Comparison of ENCODE assay signal across 19 mouse cellular contexts in genomic region chr2:29196844-29197243, GRCm38 (mm10). TPM values are rescaled to one million over a fixed set of nuclear protein-coding genes. Genes with fewer than 3 reads are reported as not detected.
DNase-seq lines count a peak whose midpoint lies in the region; ATAC-seq lines count a peak whose summit lies in the region.
"Had no signal": no experiment of that assay in that cellular context is flagged by ENCODE, and none has a peak within 500 bp of the region (broad histone marks: within the 10 kb centered on the region; RNA-seq: fewer than 3 reads in every experiment).

No protein-coding gene starts in this region.

- no peak overlapping the region for H3K9ac ChIP-seq in midbrain, embryonic 11.5 days (ENCODE audit: low read length)
- no peak overlapping the region for H3K9ac ChIP-seq in midbrain, embryonic 13.5 days (replicated peaks)
- H3K9ac ChIP-seq: embryonic facial prominence, embryonic 13.5 days; embryonic facial prominence, embryonic 15.5 days; forebrain, embryonic 12.5 days had no signal

- H3K4me2 ChIP-seq in midbrain, embryonic 11.5 days, result no peak overlapping the region
- H3K4me2 ChIP-seq in midbrain, embryonic 13.5 days (replicated peaks), result no peak overlapping the region
- H3K4me2 ChIP-seq: embryonic facial prominence, embryonic 13.5 days; embryonic facial prominence, embryonic 15.5 days; forebrain, embryonic 12.5 days had no signal

- ATAC-seq in midbrain, embryonic 11.5 days (ENCODE audit: low FRiP score), result no peak
- ATAC-seq in midbrain, embryonic 13.5 days, result no peak
- ATAC-seq: forebrain, embryonic 14.5 days; forebrain, embryonic 16.5 days had no signal

- H3K27ac ChIP-seq in midbrain, embryonic 11.5 days (ENCODE audit: low read depth, low read length), result no peak overlapping the region
- no peak overlapping the region for H3K27ac ChIP-seq in midbrain, embryonic 13.5 days
- H3K27ac ChIP-seq: embryonic facial prominence, embryonic 13.5 days; embryonic facial prominence, embryonic 15.5 days; forebrain, embryonic 10.5 days; forebrain, embryonic 12.5 days had no signal

- no peaks in the 10 kb centered on the region for H3K9me3 ChIP-seq in midbrain, embryonic 11.5 days (ENCODE audit: control insufficient read depth, low read length)
- H3K9me3 ChIP-seq in midbrain, embryonic 13.5 days, result no peaks in the 10 kb centered on the region
- H3K9me3 ChIP-seq: embryonic facial prominence, embryonic 13.5 days; embryonic facial prominence, embryonic 15.5 days; forebrain, embryonic 10.5 days; forebrain, embryonic 12.5 days had no signal

- peak; percentile 25 for DNase-seq in cerebellum, adult 9-11 months
- DNase-seq in cerebellum, adult 8-10 months, result no peak
- DNase-seq in heart, adult 11 months, result peak; percentile 88
- no peak for DNase-seq in heart, adult 9 months (ENCODE audit: low spot score in 2 of 2)
- DNase-seq in midbrain, embryonic 11.5 days (ENCODE audit: low spot score, missing footprints), result peak; percentile 53
- DNase-seq: adrenal gland, adult 2 months; adrenal gland, postnatal 10 days; adrenal gland, postnatal 25 days; cerebellum, adult 11 months; cerebellum, adult 2 months; embryo, embryonic 11 days had no signal

- peaks cover 9% of the 10 kb centered on the region; the same call in 1 of the 2 replicates for H3K4me1 ChIP-seq in midbrain, embryonic 11.5 days (ENCODE audit: control insufficient read depth, insufficient read depth, low read length)
- peaks cover 32% of the 10 kb centered on the region for H3K4me1 ChIP-seq in midbrain, embryonic 13.5 days (replicated peaks)

- 74% methylated on average over 12 of the region's 12 CpGs for WGBS in midbrain, embryonic 11.5 days
- 75% methylated on average over 12 of the region's 12 CpGs for WGBS in midbrain, embryonic 13.5 days

- H3K36me3 ChIP-seq in midbrain, embryonic 11.5 days (ENCODE audit: control insufficient read depth, insufficient read depth, low read length), result no peaks in the 10 kb centered on the region
- no peaks in the 10 kb centered on the region for H3K36me3 ChIP-seq in midbrain, embryonic 13.5 days
- H3K36me3 ChIP-seq: embryonic facial prominence, embryonic 13.5 days; embryonic facial prominence, embryonic 15.5 days; forebrain, embryonic 10.5 days; forebrain, embryonic 12.5 days had no signal

- peaks cover 15% of the 10 kb centered on the region for H3K27me3 ChIP-seq in midbrain, embryonic 11.5 days (ENCODE audit: control insufficient read depth, insufficient read depth, low read length)
- H3K27me3 ChIP-seq in midbrain, embryonic 13.5 days, result peaks cover 41% of the 10 kb centered on the region

- H3K4me3 ChIP-seq in midbrain, embryonic 11.5 days (ENCODE audit: low read depth, low read length), result no peak overlapping the region
- no peak overlapping the region for H3K4me3 ChIP-seq in midbrain, embryonic 13.5 days (replicated peaks)
- H3K4me3 ChIP-seq: embryonic facial prominence, embryonic 13.5 days; embryonic facial prominence, embryonic 15.5 days; erythroblast, embryonic 14.5 days; forebrain, embryonic 10.5 days; forebrain, embryonic 12.5 days had no signal

RNA-seq across cellular contexts. Expression of gene Ntng2, which starts 56.0 kb away (rescaled TPM):
- 3.1 and 4.6 TPM in 2 replicates for polyA plus RNA-seq in midbrain, embryonic 11.5 days (2014; fragmentation: Nextera tagmentation; extraction: Ambion mirVana)
- 11.8 and 15.6 TPM in 2 replicates for polyA plus RNA-seq in midbrain, embryonic 13.5 days (2015; fragmentation: Nextera tagmentation; extraction: Ambion mirVana)
- polyA plus RNA-seq: erythroblast, embryonic 14.5 days had no signal

Comparison
In these comparisons a context has a peak if more than half of its experiments do, and no peak if none do; other contexts are left out.
1. DNase-seq: peak in cerebellum, adult 9-11 months (single experiment), heart, adult 11 months (single experiment) and midbrain, embryonic 11.5 days (single experiment); none in cerebellum, adult 8-10 months (single experiment) and heart, adult 9 months (0 of 2).